Comparison of ENCODE assay signal across 8 mouse cellular contexts in genomic region chr16:96081742-96082241, GRCm38 (mm10). TPM values are rescaled to one million over a fixed set of nuclear protein-coding genes. Genes with fewer than 3 reads are reported as not detected.
DNase-seq lines count a peak whose midpoint lies in the region; ATAC-seq and TF ChIP-seq lines count a peak whose summit lies in the region.

No protein-coding gene starts in this region.

- peak overlapping the region; percentile 99 for H3K9ac ChIP-seq in forebrain, postnatal 0 days
- peak overlapping the region; percentile 100 for H3K9ac ChIP-seq in kidney, postnatal 0 days (ENCODE audit: low read depth, low read length)
- H3K9ac ChIP-seq in lung, embryonic 16.5 days (ENCODE audit: low read length), result peak overlapping the region; percentile 97

- no peaks in the 10 kb centered on the region; the same call in 1 of the 2 replicates for H3K4me1 ChIP-seq in forebrain, postnatal 0 days (ENCODE audit: insufficient read depth)
- H3K4me1 ChIP-seq in kidney, postnatal 0 days (replicated peaks; ENCODE audit: insufficient read depth, low read length), result peaks cover 14% of the 10 kb centered on the region
- peaks cover 13% of the 10 kb centered on the region; the same call in 1 of the 2 replicates for H3K4me1 ChIP-seq in lung, embryonic 16.5 days (replicated peaks; ENCODE audit: control insufficient read depth, insufficient read depth, low read length)

- no peaks in the 10 kb centered on the region for H3K27me3 ChIP-seq in forebrain, postnatal 0 days (ENCODE audit: insufficient read depth, low read length)
- no peaks in the 10 kb centered on the region for H3K27me3 ChIP-seq in kidney, postnatal 0 days (ENCODE audit: insufficient read depth, low read length)
- no peaks in the 10 kb centered on the region for H3K27me3 ChIP-seq in lung, embryonic 16.5 days (ENCODE audit: control insufficient read depth, insufficient read depth, low read depth, low read length)

- 0% methylated on average over 61 of the region's 68 CpGs for WGBS in forebrain, postnatal 0 days
- under 1% methylated on average over 54 of the region's 68 CpGs for WGBS in kidney, postnatal 0 days
- 0% methylated on average over 65 of the region's 68 CpGs for WGBS in lung, embryonic 16.5 days

- H3K9me3 ChIP-seq in forebrain, postnatal 0 days (ENCODE audit: low read length), result no peaks in the 10 kb centered on the region
- no peaks in the 10 kb centered on the region for H3K9me3 ChIP-seq in kidney, postnatal 0 days (replicated peaks; ENCODE audit: low read length)
- H3K9me3 ChIP-seq in lung, embryonic 16.5 days (ENCODE audit: control insufficient read depth, low read length), result no peaks in the 10 kb centered on the region

- peak overlapping the region; percentile 96 for H3K27ac ChIP-seq in forebrain, postnatal 0 days (ENCODE audit: low read depth, low read length)
- peak overlapping the region; percentile 100 for H3K27ac ChIP-seq in kidney, postnatal 0 days
- H3K27ac ChIP-seq in lung, embryonic 16.5 days (ENCODE audit: low read length), result peak overlapping the region; percentile 98

- peak overlapping the region; percentile 95 for H3K4me3 ChIP-seq in forebrain, postnatal 0 days (ENCODE audit: low read depth, low read length)
- peak overlapping the region; percentile 87 for H3K4me3 ChIP-seq in kidney, postnatal 0 days (replicated peaks; ENCODE audit: low read depth, low read length)
- peak overlapping the region; percentile 100 for H3K4me3 ChIP-seq in lung, embryonic 16.5 days (ENCODE audit: low read length)

- peak overlapping the region; percentile 60 for H3K4me2 ChIP-seq in forebrain, postnatal 0 days (ENCODE audit: low read depth)
- peak overlapping the region; percentile 79 for H3K4me2 ChIP-seq in kidney, postnatal 0 days (ENCODE audit: low read length)
- peak overlapping the region; percentile 65 for H3K4me2 ChIP-seq in lung, embryonic 16.5 days (ENCODE audit: low read depth, low read length)

- peak; percentile 50 for ATAC-seq in forebrain, postnatal 0 days
- peak; percentile 19 for ATAC-seq in kidney, postnatal 0 days (replicated peaks; ENCODE audit: low FRiP score, low read depth)
- ATAC-seq in lung, embryonic 16.5 days (ENCODE audit: low read depth), result peak; percentile 32
- no peak for ATAC-seq in monocyte, adult 5-6 weeks (replicated peaks; ENCODE audit: insufficient number of reproducible peaks, low FRiP score, low TSS enrichment, poor library complexity, severe bottlenecking)

- TF ChIP-seq CTCF in forebrain, postnatal 0 days (IDR thresholded peaks at IDR 0.05; ENCODE audit: low read depth), result no peak
- no peak for TF ChIP-seq CTCF in kidney, postnatal 0 days (IDR thresholded peaks at IDR 0.05; ENCODE audit: low read depth)

- peak; percentile 41 for DNase-seq in ovary, adult 18-20 months (ENCODE audit: low spot score)
- DNase-seq in ovary, postnatal 10 days (ENCODE audit: low spot score), result no peak
- peak; percentile 44 for DNase-seq in brain, adult 2 months (ENCODE audit: low read depth, low spot score)
- DNase-seq in forebrain, postnatal 0 days, result no peak
- DNase-seq in kidney, postnatal 0 days (ENCODE audit: low spot score), result peak; percentile 55
- DNase-seq in spleen, postnatal 14 days (ENCODE audit: low spot score in 2 of 2), result peak; percentile 16 to 33

- H3K36me3 ChIP-seq in forebrain, postnatal 0 days (ENCODE audit: insufficient read depth), result peaks cover 23% of the 10 kb centered on the region; the same call in 1 of the 2 replicates
- H3K36me3 ChIP-seq in kidney, postnatal 0 days (ENCODE audit: insufficient read depth, low read length), result peaks cover 18% of the 10 kb centered on the region; the same call in 1 of the 2 replicates
- H3K36me3 ChIP-seq in lung, embryonic 16.5 days (ENCODE audit: control insufficient read depth, insufficient read depth, low read length), result peaks cover 19% of the 10 kb centered on the region

RNA-seq across cellular contexts. Expression of gene Brwd1, which starts 0.5 kb away (rescaled TPM):
- 151 and 196 TPM in 2 replicates for total RNA-seq in forebrain, postnatal 0 days (2014; rRNA removed)
- 122 and 145 TPM in 2 replicates for polyA plus RNA-seq in forebrain, postnatal 0 days (2015; fragmentation: Nextera tagmentation; extraction: Ambion mirVana)
- polyA plus RNA-seq in kidney, postnatal 0 days (2015; fragmentation: Nextera tagmentation; extraction: Ambion mirVana), result 45.4 and 52.8 TPM in 2 replicates
- polyA plus RNA-seq in lung, embryonic 16.5 days (2015; fragmentation: Nextera tagmentation; extraction: Ambion mirVana), result 69.7 and 70.3 TPM in 2 replicates
- 111 to 204 TPM (median 115 TPM) in 3 replicates for total RNA-seq in monocyte, adult 5-6 weeks (2017)

RNA-seq across cellular contexts. Expression of gene Hmgn1, which starts 45.7 kb away (rescaled TPM):
- 141 and 166 TPM in 2 replicates for total RNA-seq in forebrain, postnatal 0 days (2014; rRNA removed)
- 241 and 247 TPM in 2 replicates for polyA plus RNA-seq in forebrain, postnatal 0 days (2015; fragmentation: Nextera tagmentation; extraction: Ambion mirVana)
- polyA plus RNA-seq in kidney, postnatal 0 days (2015; fragmentation: Nextera tagmentation; extraction: Ambion mirVana), result 551 and 628 TPM in 2 replicates
- polyA plus RNA-seq in lung, embryonic 16.5 days (2015; fragmentation: Nextera tagmentation; extraction: Ambion mirVana), result 506 and 671 TPM in 2 replicates
- total RNA-seq in monocyte, adult 5-6 weeks (2017), result 39.7 to 60.5 TPM (median 49.6 TPM) in 3 replicates

Comparison
In these comparisons a context has a peak if more than half of its experiments do, and no peak if none do; other contexts are left out.
1. DNase-seq: peak in ovary, adult 18-20 months (single experiment), brain, adult 2 months (single experiment), kidney, postnatal 0 days (single experiment) and spleen, postnatal 14 days (2 of 2); none in ovary, postnatal 10 days (single experiment) and forebrain, postnatal 0 days (single experiment).
2. Peak in every context shown above with its lines, with median percentiles within 50 percentile points of each other: H3K27ac ChIP-seq, H3K4me2 ChIP-seq, H3K4me3 ChIP-seq and H3K9ac ChIP-seq.